Mouse (Mus musculus) testis, adult 2 months (tissue): Measurements from ENCODE around the gene Taok2.
"Not testable (repeated sequence)": the region's sequence is repeated elsewhere in the genome, so short reads cannot be mapped to it uniquely, and the experiment has no call there.

ENCODE experiments used
- CTCF ChIP-seq: fragments of 200-500 bp; IDR thresholded peaks from 2 replicates; pipeline ENCODE4 v1.5.1; 2012; ENCODE audit warnings: low read depth, mild to moderate bottlenecking, inconsistent platforms, low read length, moderate library complexity; ENCODE audit not compliant: control insufficient read depth, insufficient read depth, insufficient replicate concordance
- POLR2A ChIP-seq: fragments of 200-500 bp; IDR thresholded peaks from 2 replicates; pipeline ENCODE4 v1.6.1; 2012; ENCODE audit warnings: low read depth, mild to moderate bottlenecking, inconsistent platforms, low read length, moderate library complexity; ENCODE audit not compliant: control insufficient read depth

DNA sequence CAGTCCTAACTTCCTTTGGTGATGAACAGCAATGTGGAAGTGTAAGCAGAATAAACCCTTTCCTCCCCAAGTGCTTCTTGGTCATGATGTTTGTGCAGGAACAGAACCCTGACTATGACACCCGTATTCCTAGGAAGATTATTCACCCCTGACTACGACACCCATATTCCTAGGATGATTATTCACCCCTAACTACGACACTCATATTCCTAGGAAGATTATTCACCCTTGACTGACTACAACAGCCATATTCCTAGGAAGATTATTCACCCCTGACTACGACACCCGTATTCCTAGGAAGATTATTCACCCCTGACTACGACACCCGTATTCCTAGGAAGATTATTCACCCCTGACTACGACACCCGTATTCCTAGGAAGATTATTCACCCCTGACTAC is 15.3 kb upstream of the Taok2 start:
- TF ChIP-seq CTCF, POLR2A: not testable (repeated sequence)
